Mouse (Mus musculus) liver, embryonic 11.5 days (tissue): ENCODE results near the gene Xrra1. TPM values are rescaled to one million over a fixed set of nuclear protein-coding genes. Genes with fewer than 3 reads are reported as not detected.

ENCODE experiments used
- ATAC-seq: fragments of 200-750 bp; cut with Nextera tagmentation; replicated peaks from 2 replicates; pipeline ENCODE4 v1.8.0; 2017; ENCODE audit warnings: moderate number of reproducible peaks, mild to moderate bottlenecking, moderate TSS enrichment, moderate library complexity; ENCODE audit not compliant: low FRiP score
- DNase-seq: peaks from one replicate; pipeline ENCODE4 v3.0.0-alpha.2; 2017; ENCODE audit warnings: low spot score
- H3K27ac ChIP-seq: fragments of 300-500 bp; sonication (generic); 2 replicates; pipeline ENCODE4 v1.5.1; 2014; ENCODE audit warnings: mild to moderate bottlenecking, low read depth, low read length, control low read depth
- H3K27me3 ChIP-seq: fragments of 300-500 bp; sonication (generic); replicated peaks from 2 replicates; pipeline ENCODE4 v1.6.1; 2014; ENCODE audit warnings: low read length, mixed read lengths; ENCODE audit not compliant: control insufficient read depth, insufficient read depth
- H3K36me3 ChIP-seq: fragments of 300-500 bp; sonication (generic); 2 replicates; pipeline ENCODE4 v1.6.1; 2014; ENCODE audit warnings: mild to moderate bottlenecking, low read length, moderate library complexity, mixed read lengths; ENCODE audit not compliant: control insufficient read depth, insufficient read depth
- H3K4me1 ChIP-seq: fragments of 300-500 bp; sonication (generic); replicated peaks from 2 replicates; pipeline ENCODE4 v1.6.1; 2014; ENCODE audit warnings: low read length, mixed read lengths; ENCODE audit not compliant: control insufficient read depth, insufficient read depth
- H3K4me2 ChIP-seq: fragments of 300-500 bp; sonication (generic); 2 replicates; pipeline ENCODE4 v1.6.1; 2014; ENCODE audit warnings: mild to moderate bottlenecking, control low read depth, moderate library complexity
- H3K4me3 ChIP-seq: fragments of 300-500 bp; sonication (generic); 2 replicates; pipeline ENCODE4 v1.5.1; 2014; ENCODE audit warnings: low read depth, low read length, control low read depth
- H3K9ac ChIP-seq: fragments of 300-500 bp; sonication (generic); 2 replicates; pipeline ENCODE4 v1.6.1; 2014; ENCODE audit warnings: low read depth, low read length, control low read depth
- H3K9me3 ChIP-seq: fragments of 300-500 bp; sonication (generic); 2 replicates; pipeline ENCODE4 v1.6.1; 2016; ENCODE audit warnings: low read length, inconsistent platforms, mixed read lengths; ENCODE audit not compliant: control insufficient read depth
- WGBS: fragments of 180-500 bp; shearing (Covaris S2); extraction: QIAGEN DNeasy Blood & Tissue Kit; methylation state at CpG from one replicate; pipeline ENCODE4 v1.1.7; 2014; 5-methylcytosine and 5-hydroxymethylcytosine counted together
- polyA plus RNA-seq: library from polyadenylated mRNA; unstranded; fragments of >200 nt; fragmentation: Nextera tagmentation; extraction: Ambion mirVana; gene quantifications from 2 replicates; pipeline ENCODE4 v1.2.1, GENCODE M21; 2014

Xrra1 gene
- polyA plus RNA-seq, 1 experiment from 2014 or later: 0.10 TPM

GRCm38 (mm10) chr7:99894478-99894877, 35.6 kb downstream of the Xrra1 start:
- Histone ChIP-seq H3K4me3 (no peak overlapping the region), H3K27me3 (no peaks in the 10 kb centered on the region), H3K36me3 (no peaks in the 10 kb centered on the region), H3K9me3 (no peaks in the 10 kb centered on the region), H3K9ac (no peak overlapping the region), H3K27ac (no peak overlapping the region), H3K4me2 (no peak overlapping the region), H3K4me1 (no peaks in the 10 kb centered on the region)
- ATAC-seq: no peak
- WGBS: 80% methylated on average over 6 of the region's 6 CpGs
- DNase-seq: no peak

GRCm38 (mm10) chr7:99896905-99897304, 38.0 kb downstream of the Xrra1 start:
- Histone ChIP-seq H3K4me1 (no peaks in the 10 kb centered on the region), H3K27ac (no peak overlapping the region), H3K9me3 (no peaks in the 10 kb centered on the region), H3K9ac (no peak overlapping the region), H3K27me3 (no peaks in the 10 kb centered on the region), H3K4me2 (no peak overlapping the region), H3K36me3 (no peaks in the 10 kb centered on the region), H3K4me3 (no peak overlapping the region)
- no peak for DNase-seq
- no peak for ATAC-seq
- 70% methylated on average over 4 of the region's 4 CpGs for WGBS

GRCm38 (mm10) chr7:99902208-99902607, 43.3 kb downstream of the Xrra1 start:
- no peak overlapping the region for H3K27ac ChIP-seq
- ATAC-seq: no peak
- H3K9ac ChIP-seq: no peak overlapping the region
- 64% methylated on average over 4 of the region's 4 CpGs for WGBS
- H3K4me3 ChIP-seq: no peak overlapping the region
- H3K27me3 ChIP-seq: no peaks in the 10 kb centered on the region
- no peak overlapping the region for H3K4me2 ChIP-seq
- H3K36me3 ChIP-seq: no peaks in the 10 kb centered on the region
- DNase-seq: no peak
- H3K9me3 ChIP-seq: no peaks in the 10 kb centered on the region
- H3K4me1 ChIP-seq: peaks cover 4% of the 10 kb centered on the region; the same call in 1 of the 2 replicates

GRCm38 (mm10) chr7:99902918-99903665, 44.2 kb downstream of the Xrra1 start:
- ATAC-seq (no peak), DNase-seq (no peak)
- 81% methylated on average over 11 of the region's 11 CpGs for WGBS
- no peaks in the 10 kb centered on the region for H3K36me3 ChIP-seq
- H3K27ac ChIP-seq: no peak overlapping the region
- no peak overlapping the region for H3K4me3 ChIP-seq
- H3K9ac ChIP-seq: no peak overlapping the region
- peaks cover 4% of the 10 kb centered on the region; the same call in 1 of the 2 replicates for H3K4me1 ChIP-seq
- H3K27me3 ChIP-seq: no peaks in the 10 kb centered on the region
- H3K9me3 ChIP-seq: no peaks in the 10 kb centered on the region
- H3K4me2 ChIP-seq: no peak overlapping the region

- Histone ChIP-seq H3K36me3 (no peaks in the 10 kb centered on the region), H3K27ac (no peak overlapping the region), H3K27me3 (no peaks in the 10 kb centered on the region), H3K4me1 (peaks cover 4% of the 10 kb centered on the region; the same call in 1 of the 2 replicates), H3K4me2 (no peak overlapping the region), H3K4me3 (no peak overlapping the region), H3K9me3 (no peaks in the 10 kb centered on the region), H3K9ac (no peak overlapping the region)
- 22% methylated on average over 3 of the region's 3 CpGs for WGBS
- no peak for ATAC-seq
- no peak for DNase-seq
These were observed 45.6 kb downstream of the Xrra1 start for GRCm38 (mm10) chr7:99904421-99905005.

GRCm38 (mm10) chr7:99906346-99906745, 47.4 kb downstream of the Xrra1 start:
- Histone ChIP-seq H3K36me3 (no peaks in the 10 kb centered on the region), H3K4me1 (peaks cover 4% of the 10 kb centered on the region; the same call in 1 of the 2 replicates), H3K27me3 (no peaks in the 10 kb centered on the region), H3K4me3 (no peak overlapping the region), H3K9ac (no peak overlapping the region), H3K27ac (no peak overlapping the region), H3K9me3 (no peaks in the 10 kb centered on the region), H3K4me2 (no peak overlapping the region)
- DNase-seq (no peak), ATAC-seq (no peak)
- WGBS: 76% methylated on average over 3 of the region's 3 CpGs

- no peak overlapping the region for H3K4me2 ChIP-seq
- H3K4me1 ChIP-seq: peaks cover 4% of the 10 kb centered on the region; the same call in 1 of the 2 replicates
- H3K36me3 ChIP-seq: no peaks in the 10 kb centered on the region
- no peaks in the 10 kb centered on the region for H3K9me3 ChIP-seq
- DNase-seq (no peak), ATAC-seq (peak; percentile 41; the same call in 1 of the 2 replicates)
- H3K9ac ChIP-seq: no peak overlapping the region
- H3K4me3 ChIP-seq: no peak overlapping the region
- H3K27ac ChIP-seq: no peak overlapping the region
- 38% methylated on average over 3 of the region's 3 CpGs for WGBS
- no peaks in the 10 kb centered on the region for H3K27me3 ChIP-seq
These were observed 48.5 kb downstream of the Xrra1 start for GRCm38 (mm10) chr7:99907463-99907862.

GRCm38 (mm10) chr7:99911038-99911437, 52.1 kb downstream of the Xrra1 start:
- no peak for DNase-seq
- no peaks in the 10 kb centered on the region for H3K36me3 ChIP-seq
- peaks cover 4% of the 10 kb centered on the region; the same call in 1 of the 2 replicates for H3K4me1 ChIP-seq
- no peak for ATAC-seq
- no peaks in the 10 kb centered on the region for H3K9me3 ChIP-seq
- no peak overlapping the region for H3K4me3 ChIP-seq
- no peak overlapping the region for H3K9ac ChIP-seq
- no peak overlapping the region for H3K4me2 ChIP-seq
- H3K27ac ChIP-seq: no peak overlapping the region
- WGBS: 69% methylated on average over 5 of the region's 5 CpGs
- peaks cover 7% of the 10 kb centered on the region for H3K27me3 ChIP-seq

GRCm38 (mm10) chr7:99914316-99914715, 55.4 kb downstream of the Xrra1 start:
- no peak overlapping the region for H3K27ac ChIP-seq
- DNase-seq (no peak), ATAC-seq (no peak)
- no peaks in the 10 kb centered on the region for H3K9me3 ChIP-seq
- peaks cover 5% of the 10 kb centered on the region; the same call in 1 of the 2 replicates for H3K4me1 ChIP-seq
- H3K4me3 ChIP-seq: no peak overlapping the region
- H3K9ac ChIP-seq: no peak overlapping the region
- H3K27me3 ChIP-seq: peaks cover 29% of the 10 kb centered on the region
- 82% methylated on average over 10 of the region's 10 CpGs for WGBS
- H3K4me2 ChIP-seq: no peak overlapping the region
- H3K36me3 ChIP-seq: no peaks in the 10 kb centered on the region
